In the genomic region with DNA sequence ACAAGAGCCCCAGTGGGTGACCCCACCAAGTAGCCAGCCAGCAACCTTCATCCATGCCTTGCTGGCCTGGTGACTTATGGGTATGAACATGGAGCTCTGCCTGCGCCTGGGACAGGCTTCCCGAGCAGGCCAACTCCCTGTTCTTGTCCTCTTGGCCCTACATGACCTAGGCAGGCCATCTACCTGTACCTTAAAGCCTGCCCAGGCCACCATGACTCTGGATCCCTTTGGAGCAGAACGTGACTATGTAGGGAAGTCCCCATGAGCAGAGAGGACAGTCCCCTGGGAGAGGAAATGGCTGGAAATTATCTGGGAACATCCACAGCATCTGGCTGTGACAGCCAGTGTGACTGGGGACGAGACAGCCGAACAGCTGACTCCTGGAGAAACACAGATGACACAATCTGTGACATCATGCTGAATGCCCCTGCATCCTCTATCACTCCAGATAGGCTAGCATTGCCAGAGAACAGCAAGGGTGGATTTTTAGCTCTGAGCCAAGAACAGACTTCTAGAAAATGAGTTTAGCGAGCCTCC, we compare ENCODE assay signal across 7 mouse cellular contexts. TPM values are rescaled to one million over a fixed set of nuclear protein-coding genes. Genes with fewer than 3 reads are reported as not detected.
DNase-seq lines count a peak whose midpoint lies in the region; ATAC-seq and TF ChIP-seq lines count a peak whose summit lies in the region.

No protein-coding gene starts in this region.

- no peak for DNase-seq in kidney, postnatal 0 days (ENCODE audit: low spot score)
- DNase-seq in kidney, postnatal 36 days = no peak
- peak; percentile 83 for DNase-seq in brain, adult 2 months (ENCODE audit: low read depth, low spot score)
- peak; percentile 44 for DNase-seq in retina, postnatal 1 day
- no peak for DNase-seq in thymus, adult 2 months

- no peak for TF ChIP-seq POLR2A in thymus, adult 2 months (IDR thresholded peaks at IDR 0.05; ENCODE audit: control insufficient read depth, extremely low read depth, insufficient read depth, low read length, poor library complexity)

- 42% methylated on average over 6 of the region's 6 CpGs for WGBS in kidney, postnatal 0 days
- WGBS in forebrain, embryonic 15.5 days = 35% methylated on average over 6 of the region's 6 CpGs
- 38% methylated on average over 6 of the region's 6 CpGs for WGBS in hindbrain, embryonic 16.5 days
- 96% methylated on average over 6 of the region's 6 CpGs for whole genome bisulfite sequencing in thymus, adult 2 months

- no peaks in the 10 kb centered on the region for H3K9me3 ChIP-seq in kidney, postnatal 0 days (replicated peaks; ENCODE audit: low read length)
- no peaks in the 10 kb centered on the region for H3K9me3 ChIP-seq in forebrain, embryonic 15.5 days
- no peaks in the 10 kb centered on the region for H3K9me3 ChIP-seq in hindbrain, embryonic 16.5 days (ENCODE audit: control insufficient read depth, low read length)

- H3K4me3 ChIP-seq in kidney, postnatal 0 days (replicated peaks; ENCODE audit: low read depth, low read length) = no peak overlapping the region
- H3K4me3 ChIP-seq in forebrain, embryonic 15.5 days = no peak overlapping the region
- no peak overlapping the region for H3K4me3 ChIP-seq in hindbrain, embryonic 16.5 days (ENCODE audit: low read length)
- H3K4me3 ChIP-seq in thymus, adult 2 months (ENCODE audit: control insufficient read depth, insufficient read depth, low read length) = no peak overlapping the region

- H3K9ac ChIP-seq in kidney, postnatal 0 days (ENCODE audit: low read depth, low read length) = no peak overlapping the region; the same call in 1 of the 2 replicates
- no peak overlapping the region; the same call in 1 of the 2 replicates for H3K9ac ChIP-seq in forebrain, embryonic 15.5 days (replicated peaks)
- peak overlapping the region; percentile 22; the same call in 1 of the 2 replicates for H3K9ac ChIP-seq in hindbrain, embryonic 16.5 days (ENCODE audit: low read depth, low read length)

- no peaks in the 10 kb centered on the region for H3K36me3 ChIP-seq in kidney, postnatal 0 days (ENCODE audit: insufficient read depth, low read length)
- no peaks in the 10 kb centered on the region for H3K36me3 ChIP-seq in forebrain, embryonic 15.5 days
- no peaks in the 10 kb centered on the region for H3K36me3 ChIP-seq in hindbrain, embryonic 16.5 days (ENCODE audit: control insufficient read depth, insufficient read depth, low read length)
- H3K36me3 ChIP-seq in thymus, adult 2 months (ENCODE audit: control insufficient read depth, insufficient read depth, low read length) = peaks cover 8% of the 10 kb centered on the region

- no peaks in the 10 kb centered on the region for H3K27me3 ChIP-seq in kidney, postnatal 0 days (ENCODE audit: insufficient read depth, low read length)
- no peaks in the 10 kb centered on the region for H3K27me3 ChIP-seq in forebrain, embryonic 15.5 days
- H3K27me3 ChIP-seq in hindbrain, embryonic 16.5 days (replicated peaks; ENCODE audit: control insufficient read depth, insufficient read depth, low read length) = no peaks in the 10 kb centered on the region
- no peaks in the 10 kb centered on the region for H3K27me3 ChIP-seq in thymus, adult 2 months (ENCODE audit: control insufficient read depth, insufficient read depth, low read length)

- H3K27ac ChIP-seq in kidney, postnatal 0 days = peak overlapping the region; percentile 78
- peak overlapping the region; percentile 87 for H3K27ac ChIP-seq in forebrain, embryonic 15.5 days (replicated peaks)
- H3K27ac ChIP-seq in hindbrain, embryonic 16.5 days (ENCODE audit: low read depth, low read length) = peak overlapping the region; percentile 69
- no peak overlapping the region for H3K27ac ChIP-seq in thymus, adult 2 months (ENCODE audit: control insufficient read depth, insufficient read depth, low read length)

- no peak overlapping the region for H3K4me2 ChIP-seq in kidney, postnatal 0 days (ENCODE audit: low read length)
- peak overlapping the region; percentile 14; the same call in 1 of the 2 replicates for H3K4me2 ChIP-seq in forebrain, embryonic 15.5 days (replicated peaks)
- H3K4me2 ChIP-seq in hindbrain, embryonic 16.5 days (ENCODE audit: low read length) = no peak overlapping the region

- no peak for TF ChIP-seq CTCF in kidney, postnatal 0 days (IDR thresholded peaks at IDR 0.05; ENCODE audit: low read depth)
- TF ChIP-seq CTCF in thymus, adult 2 months (IDR thresholded peaks at IDR 0.05; ENCODE audit: borderline replicate concordance, control insufficient read depth, extremely low read depth, insufficient read depth, low read length, poor library complexity) = no peak

- peaks cover 28% of the 10 kb centered on the region for H3K4me1 ChIP-seq in kidney, postnatal 0 days (replicated peaks; ENCODE audit: insufficient read depth, low read length)
- H3K4me1 ChIP-seq in forebrain, embryonic 15.5 days = peaks cover 37% of the 10 kb centered on the region
- H3K4me1 ChIP-seq in hindbrain, embryonic 16.5 days (ENCODE audit: control insufficient read depth, insufficient read depth, low read depth, low read length) = peaks cover 22% of the 10 kb centered on the region
- H3K4me1 ChIP-seq in thymus, adult 2 months (replicated peaks; ENCODE audit: control insufficient read depth, insufficient read depth, low read length) = peaks cover 66% of the 10 kb centered on the region

- peak; percentile 12; the same call in 1 of the 2 replicates for ATAC-seq in kidney, postnatal 0 days (replicated peaks; ENCODE audit: low FRiP score, low read depth)
- peak; percentile 9; the same call in 1 of the 2 replicates for ATAC-seq in forebrain, embryonic 15.5 days (replicated peaks)
- ATAC-seq in hindbrain, embryonic 16.5 days = 0 out of 2 replicates have a peak, but pooled peaks have one; percentile 11

RNA-seq across cellular contexts. Expression of gene Sema4d, which starts 15.7 kb away (rescaled TPM):
- polyA plus RNA-seq in kidney, postnatal 0 days (2015; fragmentation: Nextera tagmentation; extraction: Ambion mirVana) = 23.8 and 24.6 TPM in 2 replicates
- polyA plus RNA-seq in forebrain, embryonic 15.5 days (2015; fragmentation: Nextera tagmentation; extraction: Ambion mirVana) = 18.7 and 20.7 TPM in 2 replicates
- polyA plus RNA-seq in hindbrain, embryonic 16.5 days (2015; fragmentation: Nextera tagmentation; extraction: Ambion mirVana) = 14.3 and 17.9 TPM in 2 replicates
- polyA plus RNA-seq in thymus, adult 2 months (2012; rRNA removed) = 156 and 182 TPM in 2 replicates

Comparison
In these comparisons a context has a peak if more than half of its experiments do, and no peak if none do; other contexts are left out.
1. DNase-seq: peak in brain, adult 2 months (single experiment) and retina, postnatal 1 day (single experiment); none in kidney, postnatal 0 days (single experiment), kidney, postnatal 36 days (0 of 2) and thymus, adult 2 months (single experiment).
2. Peak in every context shown above with its lines, with median percentiles within 50 percentile points of each other: ATAC-seq.